Mouse (Mus musculus) kidney, embryonic 15.5 days (tissue): ENCODE measurements at regions not wholly inside any gene's neighbourhood (a gene's known extent, or its start where the extent isn't known, plus 50 kb on each side); places are given as distances from the start of the nearest gene placed in this dataset.

Source experiments
- ATAC-seq: fragments of 200-750 bp; cut with Nextera tagmentation; replicated peaks from 2 replicates; pipeline ENCODE4 v1.8.0; 2017; ENCODE audit warnings: moderate TSS enrichment; ENCODE audit not compliant: low FRiP score
- H3K27ac ChIP-seq: fragments of 300-500 bp; sonication (generic); 2 replicates; pipeline ENCODE4 v1.5.1; 2015; ENCODE audit warnings: mild to moderate bottlenecking, inconsistent platforms
- H3K27me3 ChIP-seq: fragments of 300-500 bp; sonication (generic); 2 replicates; pipeline ENCODE4 v1.6.1; 2015; ENCODE audit warnings: inconsistent platforms
- H3K36me3 ChIP-seq: fragments of 300-500 bp; sonication (generic); 2 replicates; pipeline ENCODE4 v1.6.1; 2015; ENCODE audit warnings: inconsistent platforms
- H3K4me1 ChIP-seq: fragments of 300-500 bp; sonication (generic); 2 replicates; pipeline ENCODE4 v1.6.1; 2015; ENCODE audit warnings: inconsistent platforms
- H3K4me2 ChIP-seq: fragments of 300-500 bp; sonication (generic); 2 replicates; pipeline ENCODE4 v1.6.1; 2015; ENCODE audit warnings: moderate library complexity, mild to moderate bottlenecking, inconsistent platforms
- H3K4me3 ChIP-seq: fragments of 300-500 bp; sonication (generic); replicated peaks from 2 replicates; pipeline ENCODE4 v1.5.1; 2015; ENCODE audit warnings: mild to moderate bottlenecking, inconsistent platforms
- H3K9ac ChIP-seq: fragments of 300-500 bp; sonication (generic); 2 replicates; pipeline ENCODE4 v1.6.1; 2015; ENCODE audit warnings: mild to moderate bottlenecking, inconsistent platforms
- H3K9me3 ChIP-seq: fragments of 300-500 bp; sonication (generic); replicated peaks from 2 replicates; pipeline ENCODE4 v1.6.1; 2016; ENCODE audit warnings: inconsistent platforms
- WGBS: fragments of 180-500 bp; shearing (Covaris S2); methylation state at CpG from one replicate; pipeline ENCODE4 v1.1.7; 2015; ENCODE audit warnings: mixed read lengths; 5-methylcytosine and 5-hydroxymethylcytosine counted together

DNA sequence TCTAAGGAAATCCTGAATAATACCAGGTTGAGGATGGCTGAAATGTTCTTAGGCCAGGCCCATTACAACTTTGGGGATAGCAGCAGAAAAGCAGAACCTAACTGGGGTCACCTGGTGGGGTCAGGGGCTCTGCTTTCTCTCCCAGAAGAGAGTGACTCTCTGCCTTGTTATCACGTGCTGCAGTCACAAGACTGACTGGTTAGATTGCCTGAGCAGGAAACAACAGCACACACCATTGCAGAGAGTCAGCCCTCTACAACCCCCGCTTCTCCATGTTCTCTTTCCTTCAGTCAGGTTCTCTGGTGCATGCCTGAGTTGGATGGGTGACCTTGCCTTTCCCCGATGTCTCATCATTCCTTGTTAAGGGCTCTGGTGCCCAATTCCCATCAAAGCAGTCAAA lies 91.2 kb upstream of the Hsd17b12 start:
- Histone ChIP-seq H3K4me2 (no peak overlapping the region), H3K9me3 (no peaks in the 10 kb centered on the region), H3K27ac (no peak overlapping the region), H3K4me3 (no peak overlapping the region), H3K27me3 (peaks cover 92% of the 10 kb centered on the region), H3K4me1 (peaks cover 7% of the 10 kb centered on the region), H3K36me3 (no peaks in the 10 kb centered on the region), H3K9ac (no peak overlapping the region)
- WGBS: 57% methylated on average over 3 of the region's 3 CpGs
- ATAC-seq: no peak

GRCm38 (mm10) chr2:94246851-94247471 lies 89.2 kb upstream of the Hsd17b12 start:
- Histone ChIP-seq H3K4me3 (no peak overlapping the region; the same call in 1 of the 2 replicates), H3K4me1 (peaks cover 15% of the 10 kb centered on the region), H3K9me3 (no peaks in the 10 kb centered on the region), H3K27me3 (peaks cover 96% of the 10 kb centered on the region), H3K4me2 (peak overlapping the region; percentile 35), H3K27ac (no peak overlapping the region), H3K36me3 (no peaks in the 10 kb centered on the region), H3K9ac (no peak overlapping the region)
- WGBS: 1% methylated on average over 30 of the region's 30 CpGs
- ATAC-seq: no peak

GRCm38 (mm10) chr2:94246180-94246611 lies 88.4 kb upstream of the Hsd17b12 start:
- no peak for ATAC-seq
- Histone ChIP-seq H3K9ac (no peak overlapping the region), H3K4me1 (peaks cover 21% of the 10 kb centered on the region), H3K36me3 (no peaks in the 10 kb centered on the region), H3K27me3 (peaks cover 97% of the 10 kb centered on the region), H3K4me2 (no peak overlapping the region), H3K4me3 (no peak overlapping the region), H3K9me3 (no peaks in the 10 kb centered on the region), H3K27ac (no peak overlapping the region)
- WGBS: 41% methylated on average over 9 of the region's 9 CpGs

DNA sequence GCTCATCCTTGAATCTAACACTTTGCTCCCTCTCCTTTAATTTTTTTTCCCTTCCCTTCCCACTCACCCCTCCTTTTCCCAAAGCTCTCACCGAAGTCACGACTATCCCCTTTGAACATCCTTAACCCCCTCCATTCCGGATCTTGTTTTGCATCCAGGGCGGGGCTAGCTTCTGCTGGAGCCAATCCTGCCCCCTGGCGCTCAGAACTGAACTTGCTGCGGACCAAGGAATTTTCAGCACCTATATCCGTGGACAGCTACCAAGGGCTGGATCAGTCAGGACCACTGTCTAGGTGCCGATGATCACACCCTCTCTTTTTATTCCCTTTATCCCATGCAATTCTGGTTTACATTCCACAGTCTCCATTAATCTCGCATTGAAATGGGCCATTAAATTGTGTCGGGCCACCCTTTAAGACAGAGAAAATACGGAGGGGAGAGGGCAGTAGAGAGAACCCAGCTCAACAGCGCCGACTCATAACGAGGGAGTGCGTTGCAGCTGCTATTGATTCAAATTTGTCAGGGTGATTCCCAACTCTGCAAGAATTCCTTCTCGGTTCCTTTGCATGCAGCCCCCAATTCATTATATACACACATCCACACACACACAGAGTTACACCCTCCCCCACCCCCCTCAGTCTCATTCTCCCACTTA lies 87.7 kb upstream of the Hsd17b12 start:
- peak; percentile 64; the same call in 1 of the 2 replicates for ATAC-seq
- Histone ChIP-seq H3K4me2 (no peak overlapping the region), H3K9me3 (no peaks in the 10 kb centered on the region), H3K4me1 (peaks cover 29% of the 10 kb centered on the region), H3K9ac (no peak overlapping the region), H3K27me3 (peaks cover 100% of the 10 kb centered on the region), H3K4me3 (no peak overlapping the region), H3K36me3 (no peaks in the 10 kb centered on the region), H3K27ac (no peak overlapping the region)
- WGBS: 3% methylated on average over 16 of the region's 16 CpGs

DNA sequence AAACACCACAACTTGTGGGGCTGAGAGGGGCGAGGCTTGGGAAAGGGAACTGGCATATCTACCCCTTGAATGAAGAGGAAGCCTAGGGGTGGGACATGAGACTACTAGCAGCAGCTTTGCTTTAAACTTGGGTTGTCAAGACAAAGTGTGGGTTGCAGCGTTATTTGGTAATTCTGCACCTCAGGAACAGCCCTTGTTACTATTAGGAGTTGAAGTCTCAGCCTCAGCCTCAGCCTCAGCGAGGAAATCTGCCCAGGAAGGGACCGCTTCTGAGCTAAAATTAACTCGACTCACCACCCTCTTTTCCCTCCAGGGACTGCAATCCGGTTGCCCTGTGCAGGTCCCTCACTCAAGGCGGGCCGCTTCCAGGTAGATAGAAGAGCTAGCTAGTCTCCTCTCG lies 86.4 kb upstream of the Hsd17b12 start:
- no peak for ATAC-seq

DNA sequence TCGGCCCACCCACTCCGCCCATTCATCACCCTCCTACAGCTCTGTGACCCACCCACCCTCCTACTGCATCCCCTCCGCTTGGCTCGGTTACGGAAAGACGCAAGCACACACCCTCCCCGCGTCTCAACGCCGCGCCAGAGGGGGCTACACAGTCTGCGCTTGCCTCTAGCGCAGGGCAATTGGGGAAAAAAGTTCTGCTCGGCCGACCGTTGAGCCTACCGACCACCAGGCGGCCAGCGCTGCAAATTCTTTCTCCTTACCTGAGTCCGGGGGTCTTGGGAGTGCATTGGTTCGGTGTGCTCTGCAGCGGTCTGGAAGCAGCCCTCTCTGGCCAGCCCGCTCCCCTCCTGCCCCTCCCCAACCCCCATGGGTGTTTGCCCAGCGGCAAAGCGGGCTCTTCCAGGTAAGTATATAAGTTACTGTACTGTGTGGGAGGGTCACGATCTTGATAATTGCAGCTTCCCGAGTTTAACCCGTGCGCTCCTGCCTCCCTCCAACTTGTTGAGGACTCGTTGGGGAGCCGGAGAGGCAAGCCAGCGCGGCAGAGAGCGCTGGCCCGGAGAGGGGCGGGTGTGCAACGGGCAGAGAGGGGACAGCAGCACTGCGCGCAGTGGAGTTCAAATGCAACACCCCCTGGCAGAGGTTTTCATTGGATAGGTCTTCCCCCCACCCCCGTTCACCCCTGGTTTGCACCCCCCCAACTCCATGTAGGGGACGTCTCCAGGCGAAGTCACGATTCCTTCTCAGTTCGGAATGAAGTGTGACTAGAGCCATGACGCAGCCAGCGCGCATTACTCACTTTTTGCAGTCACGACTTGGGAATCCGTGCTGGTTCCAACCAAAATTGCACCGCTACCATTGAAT lies 85.5 kb upstream of the Hsd17b12 start:
- Histone ChIP-seq H3K9me3 (no peaks in the 10 kb centered on the region), H3K9ac (no peak overlapping the region), H3K4me1 (peaks cover 32% of the 10 kb centered on the region), H3K36me3 (no peaks in the 10 kb centered on the region), H3K27ac (no peak overlapping the region), H3K4me3 (peak overlapping the region; percentile 15; the same call in 1 of the 2 replicates), H3K4me2 (peak overlapping the region; percentile 48), H3K27me3 (peaks cover 100% of the 10 kb centered on the region)
- WGBS: under 1% methylated on average over 50 of the region's 50 CpGs
- ATAC-seq: 0 out of 2 replicates have a peak, but pooled peaks have one; percentile 9

More for the DNA sequence above, 86.4 kb upstream of the Hsd17b12 start:
- Histone ChIP-seq H3K4me3 (no peak overlapping the region), H3K36me3 (no peaks in the 10 kb centered on the region), H3K4me2 (no peak overlapping the region), H3K27ac (no peak overlapping the region), H3K27me3 (peaks cover 100% of the 10 kb centered on the region), H3K4me1 (peaks cover 32% of the 10 kb centered on the region), H3K9ac (no peak overlapping the region), H3K9me3 (no peaks in the 10 kb centered on the region)
- WGBS: 2% methylated on average over 9 of the region's 9 CpGs

DNA sequence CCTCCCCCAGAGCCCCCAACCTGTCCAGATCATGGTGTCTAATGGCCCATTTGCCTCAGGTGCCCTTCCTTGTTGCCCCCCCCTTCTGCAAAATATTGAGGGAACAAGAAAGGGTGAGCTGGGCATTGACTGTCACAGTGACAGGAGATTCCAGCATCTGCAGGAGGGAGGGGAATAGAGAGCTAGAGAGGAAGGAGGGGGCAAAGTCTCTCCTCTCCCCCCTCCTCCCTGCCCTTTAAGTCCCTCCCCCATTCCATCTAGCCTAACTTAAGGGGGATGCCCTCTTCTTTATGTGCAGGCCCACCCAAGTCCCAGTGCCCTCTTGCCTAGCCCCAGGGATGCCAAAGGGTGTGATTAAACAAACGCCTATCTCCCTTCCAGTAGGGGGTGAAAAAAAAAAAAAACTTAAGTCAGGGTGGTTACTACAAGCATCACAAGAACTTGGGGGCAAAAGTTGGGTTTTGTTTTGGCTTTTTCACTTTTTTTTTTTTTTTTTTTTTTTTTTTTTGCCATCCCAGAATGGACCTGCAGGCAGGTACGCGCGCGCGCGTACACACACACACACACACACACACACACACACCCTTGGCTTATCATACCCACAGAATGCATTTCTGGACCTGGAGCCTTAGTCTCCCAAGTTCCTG lies 84.8 kb upstream of the Hsd17b12 start:
- no peaks in the 10 kb centered on the region for H3K36me3 ChIP-seq
- H3K27ac ChIP-seq: no peak overlapping the region
- H3K4me2 ChIP-seq: peak overlapping the region; percentile 48
- H3K9me3 ChIP-seq: no peaks in the 10 kb centered on the region
- 3% methylated on average over 7 of the region's 7 CpGs for WGBS
- 0 out of 2 replicates have a peak overlapping the region, but pooled peaks have one; percentile 15 for H3K4me3 ChIP-seq
- peaks cover 32% of the 10 kb centered on the region for H3K4me1 ChIP-seq
- H3K27me3 ChIP-seq: peaks cover 100% of the 10 kb centered on the region
- no peak for ATAC-seq
- H3K9ac ChIP-seq: no peak overlapping the region

DNA sequence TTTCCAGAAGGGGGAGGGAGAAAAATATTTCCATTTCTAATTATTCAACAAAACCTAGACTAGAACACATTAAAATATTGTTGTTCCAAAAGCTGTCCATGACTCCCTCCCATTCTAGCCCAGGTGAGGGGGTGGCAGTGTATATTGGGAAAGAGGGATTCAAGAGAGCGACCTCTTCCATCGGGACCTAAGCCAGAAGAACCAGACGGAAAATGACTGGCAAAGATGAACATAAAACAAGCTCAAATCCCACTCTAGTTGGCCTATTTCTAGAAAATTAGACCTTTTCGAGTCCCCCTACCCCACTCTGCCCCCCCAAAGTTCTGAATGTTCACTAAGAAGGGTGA lies 84.3 kb upstream of the Hsd17b12 start:
- H3K27me3 ChIP-seq: peaks cover 100% of the 10 kb centered on the region
- no peak for ATAC-seq
- H3K4me3 ChIP-seq: peak overlapping the region; percentile 32; the same call in 1 of the 2 replicates
- no peak overlapping the region for H3K4me2 ChIP-seq
- H3K4me1 ChIP-seq: peaks cover 30% of the 10 kb centered on the region
- H3K9ac ChIP-seq: no peak overlapping the region
- 7% methylated on average over 4 of the region's 4 CpGs for WGBS
- no peak overlapping the region for H3K27ac ChIP-seq
- no peaks in the 10 kb centered on the region for H3K36me3 ChIP-seq
- no peaks in the 10 kb centered on the region for H3K9me3 ChIP-seq

DNA sequence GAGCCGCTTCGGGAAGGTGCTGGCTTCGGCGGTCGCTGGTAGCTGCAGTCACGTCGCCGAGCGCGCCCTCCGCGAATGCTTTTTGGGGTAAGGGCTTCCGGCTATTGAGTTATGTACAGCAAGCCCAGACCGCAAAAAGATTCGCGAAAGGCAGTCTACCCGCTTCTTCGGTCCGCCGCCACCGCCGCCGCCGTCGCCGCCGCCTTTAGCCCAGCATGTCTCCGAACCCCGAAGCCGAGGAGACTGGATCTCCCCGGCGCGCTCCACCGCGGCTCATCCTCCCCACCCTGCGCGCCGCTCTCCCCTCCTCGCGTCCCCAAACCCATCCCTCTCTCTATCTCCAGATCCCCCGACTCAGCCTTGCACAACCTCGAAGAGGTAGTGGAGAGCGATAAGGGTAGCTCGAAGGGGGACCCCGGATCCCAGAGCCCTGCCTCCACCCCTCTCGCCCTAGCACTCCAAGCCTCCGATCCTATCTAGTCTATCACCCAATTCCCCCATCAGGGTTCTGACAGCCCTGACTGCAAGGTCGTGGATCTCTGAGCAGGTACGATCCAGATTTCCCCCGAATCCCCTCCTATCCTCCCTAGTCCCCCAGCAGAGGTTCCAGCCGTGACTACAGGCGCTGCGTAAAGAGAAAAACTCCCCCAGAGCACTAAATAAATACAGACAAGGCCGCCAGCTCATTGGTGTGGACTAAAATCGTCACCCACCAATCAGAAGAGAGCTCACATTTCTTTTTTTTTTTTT lies 83.7 kb upstream of the Hsd17b12 start:
- ATAC-seq: no peak; the same call in 1 of the 2 replicates

GRCm38 (mm10) chr2:94240411-94240810 lies 82.6 kb upstream of the Hsd17b12 start:
- no peak for ATAC-seq

More for the DNA sequence above, 83.7 kb upstream of the Hsd17b12 start:
- Histone ChIP-seq H3K4me3 (peak overlapping the region; percentile 32), H3K4me2 (peak overlapping the region; percentile 60), H3K36me3 (no peaks in the 10 kb centered on the region), H3K27me3 (peaks cover 99% of the 10 kb centered on the region), H3K9ac (no peak overlapping the region), H3K9me3 (no peaks in the 10 kb centered on the region), H3K4me1 (peaks cover 26% of the 10 kb centered on the region), H3K27ac (no peak overlapping the region)
- WGBS: under 1% methylated on average over 55 of the region's 55 CpGs

GRCm38 (mm10) chr2:94239573-94239972 lies 81.8 kb upstream of the Hsd17b12 start:
- no peak overlapping the region for H3K4me2 ChIP-seq
- H3K27me3 ChIP-seq: peaks cover 84% of the 10 kb centered on the region
- no peaks in the 10 kb centered on the region for H3K9me3 ChIP-seq
- H3K4me3 ChIP-seq: no peak overlapping the region
- no peak overlapping the region for H3K27ac ChIP-seq
- 13% methylated on average over 9 of the region's 9 CpGs for WGBS
- no peak overlapping the region for H3K9ac ChIP-seq
- ATAC-seq: no peak
- H3K4me1 ChIP-seq: peaks cover 26% of the 10 kb centered on the region
- no peaks in the 10 kb centered on the region for H3K36me3 ChIP-seq

More at GRCm38 (mm10) chr2:94240411-94240810, 82.6 kb upstream of the Hsd17b12 start:
- H3K9me3 ChIP-seq: no peaks in the 10 kb centered on the region
- H3K27me3 ChIP-seq: peaks cover 93% of the 10 kb centered on the region
- no peak overlapping the region for H3K9ac ChIP-seq
- H3K36me3 ChIP-seq: no peaks in the 10 kb centered on the region
- 0 out of 2 replicates have a peak overlapping the region, but pooled peaks have one; percentile 60 for H3K4me2 ChIP-seq
- WGBS: 3% methylated on average over 17 of the region's 17 CpGs
- H3K27ac ChIP-seq: no peak overlapping the region
- H3K4me3 ChIP-seq: no peak overlapping the region
- H3K4me1 ChIP-seq: peaks cover 26% of the 10 kb centered on the region
